Mouse (Mus musculus): ENCODE results near the gene Stab2.

- TF ChIP-seq POLR2A (IDR thresholded peaks at IDR 0.05; ENCODE audit: extremely low read depth, insufficient read depth, low read length) (no peak), CTCF (IDR thresholded peaks at IDR 0.05; ENCODE audit: low read depth, low read length) (no peak)
Observed at GRCm38 (mm10) chr10:86889440-86889839, 118.4 kb downstream of the Stab2 start.

Measured in liver, adult 2 months (tissue).